Mouse (Mus musculus) myocyte (in vitro differentiated cells): ENCODE measurements around the gene Tmem158.

Experiments
- CEBPB ChIP-seq: IDR thresholded peaks from 2 replicates; pipeline ENCODE4 v1.6.1; 2011; ENCODE audit warnings: mild to moderate bottlenecking, moderate library complexity; ENCODE audit not compliant: poor library complexity, insufficient read depth, severe bottlenecking
- MYOD1 ChIP-seq, 3 experiments: IDR thresholded peaks; one replicate each; pipeline ENCODE4 v1.6.1; 2011; ENCODE audit warnings: control low read depth in 2 of 3, low read depth in 2 of 3, mild to moderate bottlenecking in 2 of 3, moderate library complexity in 1 of 3; ENCODE audit not compliant: insufficient read length in 2 of 3, control insufficient read depth in 1 of 3
- MYOG ChIP-seq, 3 experiments: IDR thresholded peaks; one replicate each; pipeline ENCODE4 v1.6.1; 2011; ENCODE audit warnings: control low read depth in 2 of 3, low read depth in 2 of 3, mild to moderate bottlenecking in 2 of 3; ENCODE audit not compliant: insufficient read length in 2 of 3, control insufficient read depth in 1 of 3, insufficient read depth in 1 of 3
- POLR2A ChIP-seq: IDR thresholded peaks from one replicate; pipeline ENCODE4 v1.6.1; 2011; ENCODE audit warnings: low read depth, mild to moderate bottlenecking, control low read depth, moderate library complexity; ENCODE audit not compliant: insufficient read length
- POLR2AphosphoS2 ChIP-seq: IDR thresholded peaks from one replicate; pipeline ENCODE4 v1.6.1; 2011; ENCODE audit warnings: low read depth, control low read depth; ENCODE audit not compliant: insufficient read length
- TCF12 ChIP-seq: IDR thresholded peaks from one replicate; pipeline ENCODE4 v1.6.1; 2011; ENCODE audit warnings: mild to moderate bottlenecking, control low read depth; ENCODE audit not compliant: poor library complexity, insufficient read depth, severe bottlenecking

- TF ChIP-seq POLR2A: no peak
- no peak for TF ChIP-seq MYOD1 (IDR thresholded peaks at IDR 0.05; ENCODE audit: control insufficient read depth in 1 of 3, insufficient read length in 2 of 3, low read depth in 2 of 3)
- TF ChIP-seq POLR2AphosphoS2: no peak
- TF ChIP-seq TCF12: no peak
- no peak for TF ChIP-seq MYOG (IDR thresholded peaks at IDR 0.05; ENCODE audit: control insufficient read depth in 1 of 3, insufficient read depth in 1 of 3, insufficient read length in 2 of 3, low read depth in 2 of 3)
- no peak for TF ChIP-seq CEBPB
Measured at GRCm38 (mm10) chr9:123224863-123225431, 35.6 kb downstream of the Tmem158 start.
